Mouse (Mus musculus) stomach, postnatal 0 days (tissue): Measurements from ENCODE around the gene Clmp. TPM values are rescaled to one million over a fixed set of nuclear protein-coding genes. Genes with fewer than 3 reads are reported as not detected.

ENCODE experiments used
- ATAC-seq: fragments of 200-750 bp; cut with Nextera tagmentation; 2 replicates; pipeline ENCODE4 v1.8.0; 2017; ENCODE audit not compliant: low FRiP score, low TSS enrichment
- DNase-seq: peaks from one replicate; pipeline ENCODE4 v3.0.0-alpha.2; 2016; ENCODE audit warnings: low spot score
- H3K27ac ChIP-seq: fragments of 300-500 bp; sonication (generic); replicated peaks from 2 replicates; pipeline ENCODE4 v1.5.1; 2014; ENCODE audit warnings: mild to moderate bottlenecking, control low read depth
- H3K27me3 ChIP-seq: fragments of 300-500 bp; sonication (generic); 2 replicates; pipeline ENCODE4 v1.6.1; 2014; ENCODE audit warnings: low read length; ENCODE audit not compliant: control insufficient read depth, insufficient read depth
- H3K36me3 ChIP-seq: fragments of 300-500 bp; sonication (generic); 2 replicates; pipeline ENCODE4 v1.6.1; 2014; ENCODE audit warnings: low read length, mixed read lengths; ENCODE audit not compliant: control insufficient read depth, insufficient read depth
- H3K4me1 ChIP-seq: fragments of 300-500 bp; sonication (generic); replicated peaks from 2 replicates; pipeline ENCODE4 v1.6.1; 2014; ENCODE audit warnings: antibody characterized with exemption; ENCODE audit not compliant: control insufficient read depth, insufficient read depth
- H3K4me2 ChIP-seq: fragments of 300-500 bp; sonication (generic); replicated peaks from 2 replicates; pipeline ENCODE4 v1.6.1; 2014; ENCODE audit warnings: low read depth, mild to moderate bottlenecking, control low read depth, moderate library complexity
- H3K4me3 ChIP-seq: fragments of 300-500 bp; sonication (generic); 2 replicates; pipeline ENCODE4 v1.5.1; 2014; ENCODE audit warnings: low read depth, low read length, control low read depth
- H3K9ac ChIP-seq: fragments of 300-500 bp; sonication (generic); 2 replicates; pipeline ENCODE4 v1.6.1; 2014; ENCODE audit warnings: mild to moderate bottlenecking, low read length, control low read depth, mixed read lengths
- H3K9me3 ChIP-seq: fragments of 300-500 bp; sonication (generic); 2 replicates; pipeline ENCODE4 v1.6.1; 2016; ENCODE audit warnings: low read length; ENCODE audit not compliant: control insufficient read depth
- CTCF ChIP-seq: IDR thresholded peaks from 2 replicates; pipeline ENCODE4 v1.5.1; 2016; ENCODE audit warnings: antibody characterized with exemption, low read depth, mild to moderate bottlenecking, moderate library complexity
- EP300 ChIP-seq: optimal IDR thresholded peaks from 2 replicates; pipeline ENCODE3; 2016; ENCODE audit warnings: antibody characterized with exemption
- WGBS: fragments of 180-500 bp; shearing (Covaris S2); extraction: QIAGEN DNeasy Blood & Tissue Kit; methylation state at CpG from one replicate; pipeline ENCODE4 v1.1.7; 2014; 5-methylcytosine and 5-hydroxymethylcytosine counted together
- polyA plus RNA-seq: library from polyadenylated mRNA; unstranded; fragments of >200 nt; fragmentation: Nextera tagmentation; extraction: Ambion mirVana; gene quantifications from 2 replicates; pipeline ENCODE4 v1.2.1, GENCODE M21; 2015

Clmp gene
- 17.7 and 17.8 TPM in 2 replicates for polyA plus RNA-seq

- H3K27me3 ChIP-seq, result no peaks in the 10 kb centered on the region
- H3K9me3 ChIP-seq, result no peaks in the 10 kb centered on the region
- no peaks in the 10 kb centered on the region for H3K36me3 ChIP-seq
- WGBS, result under 1% methylated on average over 43 of the region's 53 CpGs
- H3K4me1 ChIP-seq, result no peaks in the 10 kb centered on the region
- H3K27ac ChIP-seq, result peak within 1 kb of the TSS; percentile 91
- peak within 1 kb of the TSS; percentile 76 for H3K9ac ChIP-seq
- peak within 1 kb of the TSS; percentile 69 for H3K4me3 ChIP-seq
- DNase-seq, result peak; percentile 22
- TF ChIP-seq CTCF (no peak), EP300 (no peak)
- ATAC-seq, result peak; percentile 66; the same call in 1 of the 2 replicates
- H3K4me2 ChIP-seq, result peak within 1 kb of the TSS; percentile 81
Measured at GRCm38 (mm10) chr9:40685801-40686420, at the start of gene Clmp. Gene Clmp (plus strand): TSS chr9:40685962.

- peak; percentile 98 for TF ChIP-seq CTCF
- TF ChIP-seq EP300, result no peak
- 8% methylated on average over 2 of the region's 2 CpGs for WGBS
- no peaks in the 10 kb centered on the region for H3K27me3 ChIP-seq
- H3K4me1 ChIP-seq, result no peaks in the 10 kb centered on the region; the same call in 1 of the 2 replicates
- no peaks in the 10 kb centered on the region for H3K36me3 ChIP-seq
- no peak overlapping the region for H3K27ac ChIP-seq
- H3K4me2 ChIP-seq, result no peak overlapping the region
- H3K9me3 ChIP-seq, result no peaks in the 10 kb centered on the region
- DNase-seq, result peak; percentile 55
- H3K9ac ChIP-seq, result no peak overlapping the region
- no peak overlapping the region for H3K4me3 ChIP-seq
- peak; percentile 67; the same call in 1 of the 2 replicates for ATAC-seq
Measured at GRCm38 (mm10) chr9:40636054-40636453, 49.7 kb upstream of the Clmp start.

GRCm38 (mm10) chr9:40637705-40638393 lies 47.9 kb upstream of the Clmp start:
- TF ChIP-seq EP300, result no peak
- 42% methylated on average over 8 of the region's 8 CpGs for WGBS
- Histone ChIP-seq H3K4me3 (peak overlapping the region; percentile 39), H3K9me3 (no peaks in the 10 kb centered on the region), H3K4me1 (no peaks in the 10 kb centered on the region; the same call in 1 of the 2 replicates), H3K27ac (no peak overlapping the region), H3K27me3 (no peaks in the 10 kb centered on the region), H3K4me2 (peak overlapping the region; percentile 65), H3K9ac (peak overlapping the region; percentile 52; the same call in 1 of the 2 replicates), H3K36me3 (no peaks in the 10 kb centered on the region)
- ATAC-seq (no peak), DNase-seq (no peak)

- H3K4me2 ChIP-seq, result peak overlapping the region; percentile 65
- peak overlapping the region; percentile 52 for H3K9ac ChIP-seq
- peak; percentile 23 for DNase-seq
- H3K9me3 ChIP-seq, result no peaks in the 10 kb centered on the region
- WGBS, result 12% methylated on average over 14 of the region's 14 CpGs
- no peak overlapping the region for H3K27ac ChIP-seq
- no peaks in the 10 kb centered on the region; the same call in 1 of the 2 replicates for H3K4me1 ChIP-seq
- ATAC-seq, result 0 out of 2 replicates have a peak, but pooled peaks have one; percentile 29
- H3K27me3 ChIP-seq, result no peaks in the 10 kb centered on the region
- TF ChIP-seq EP300 (no peak), CTCF (no peak)
- H3K36me3 ChIP-seq, result no peaks in the 10 kb centered on the region
- peak overlapping the region; percentile 39 for H3K4me3 ChIP-seq
Measured at GRCm38 (mm10) chr9:40638394-40639049, 47.2 kb upstream of the Clmp start.

GRCm38 (mm10) chr9:40639536-40640187 lies 46.1 kb upstream of the Clmp start:
- Histone ChIP-seq H3K4me1 (no peaks in the 10 kb centered on the region; the same call in 1 of the 2 replicates), H3K27ac (no peak overlapping the region), H3K9me3 (no peaks in the 10 kb centered on the region), H3K9ac (no peak overlapping the region), H3K4me3 (no peak overlapping the region), H3K36me3 (no peaks in the 10 kb centered on the region), H3K27me3 (no peaks in the 10 kb centered on the region), H3K4me2 (no peak overlapping the region)
- 75% methylated on average over 10 of the region's 10 CpGs for WGBS
- DNase-seq (no peak), ATAC-seq (no peak)
- TF ChIP-seq EP300, result no peak
- no peak for TF ChIP-seq CTCF
